Mouse (Mus musculus) embryonic fibroblast, embryonic 13.5 days (primary cell): ENCODE results near the gene Pla2g15. TPM values are rescaled to one million over a fixed set of nuclear protein-coding genes. Genes with fewer than 3 reads are reported as not detected.

ENCODE experiments used
- H3K27ac ChIP-seq: 2 replicates; pipeline ENCODE4 v1.5.1; 2012; ENCODE audit warnings: low read length, control low read depth, inconsistent platforms; ENCODE audit not compliant: insufficient read depth
- H3K4me1 ChIP-seq: 2 replicates; pipeline ENCODE4 v1.6.1; 2011; ENCODE audit warnings: low read length; ENCODE audit not compliant: control insufficient read depth, insufficient read depth
- H3K4me3 ChIP-seq: 2 replicates; pipeline ENCODE4 v1.5.1; 2011; ENCODE audit warnings: mild to moderate bottlenecking, control low read depth, low read length; ENCODE audit not compliant: insufficient read depth
- CTCF ChIP-seq: IDR thresholded peaks from 2 replicates; pipeline ENCODE4 v1.5.1; 2011; ENCODE audit warnings: mild to moderate bottlenecking, control low read depth, low read length, moderate library complexity, borderline replicate concordance; ENCODE audit not compliant: insufficient read depth
- POLR2A ChIP-seq: IDR thresholded peaks from 2 replicates; pipeline ENCODE4 v1.6.1; 2011; ENCODE audit warnings: low read depth, mild to moderate bottlenecking, control low read depth, low read length, moderate library complexity
- polyA plus RNA-seq: library from polyadenylated mRNA; stranded (reverse); fragments of >200 nt; gene quantifications from 2 replicates; pipeline ENCODE4 v1.2.4, GENCODE M21; 2011; ENCODE audit warnings: low read depth; ENCODE audit not compliant: missing spikeins, insufficient read length

The Pla2g15 gene
- polyA plus RNA-seq, 1 experiment = 30.0 TPM

DNA sequence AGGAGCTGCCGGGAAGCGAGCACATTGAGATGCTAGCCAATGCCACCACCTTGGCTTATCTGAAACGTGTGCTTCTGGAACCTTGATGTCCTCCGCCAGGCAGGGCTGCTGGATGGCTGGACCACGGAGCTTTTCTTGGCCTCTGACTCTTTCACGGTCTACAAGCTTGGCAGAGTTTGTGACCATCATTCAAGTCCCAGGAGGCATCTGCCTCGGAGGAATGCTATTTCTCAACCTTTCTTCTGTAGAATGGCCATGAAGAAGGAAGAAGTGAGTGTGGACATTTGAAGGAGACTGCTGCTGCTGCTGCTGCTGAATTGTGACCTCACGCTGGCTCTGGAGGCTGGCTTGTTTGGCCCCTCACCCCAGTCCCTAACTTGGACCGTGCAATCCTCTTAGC, 13.1 kb downstream of the Pla2g15 start:
- TF ChIP-seq POLR2A (no peak), CTCF (no peak)
- Histone ChIP-seq H3K4me1 (no peaks in the 10 kb centered on the region), H3K4me3 (no peak overlapping the region), H3K27ac (no peak overlapping the region)

DNA sequence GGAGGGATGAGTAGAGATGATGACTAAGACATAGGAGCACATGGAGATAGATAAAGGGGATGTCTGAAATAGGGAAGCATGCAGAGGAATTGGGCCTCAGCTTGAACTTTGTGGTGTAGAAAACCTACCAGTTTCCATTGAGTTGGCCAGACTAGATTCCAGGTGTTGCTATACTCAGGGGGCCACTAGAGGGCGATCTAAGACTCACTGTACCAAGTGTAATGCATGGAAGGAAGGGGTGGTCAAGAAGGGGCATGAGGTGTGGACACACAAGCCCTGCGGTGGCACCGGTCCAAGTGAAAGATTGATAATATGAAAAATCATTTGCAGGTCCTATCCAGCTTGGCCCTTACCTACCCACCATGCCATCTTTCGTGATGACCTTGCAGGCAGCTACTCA, 15.3 kb downstream of the Pla2g15 start:
- no peak overlapping the region for H3K27ac ChIP-seq
- H3K4me3 ChIP-seq = no peak overlapping the region
- H3K4me1 ChIP-seq = no peaks in the 10 kb centered on the region
- TF ChIP-seq CTCF = peak; percentile 48
- TF ChIP-seq POLR2A = no peak

DNA sequence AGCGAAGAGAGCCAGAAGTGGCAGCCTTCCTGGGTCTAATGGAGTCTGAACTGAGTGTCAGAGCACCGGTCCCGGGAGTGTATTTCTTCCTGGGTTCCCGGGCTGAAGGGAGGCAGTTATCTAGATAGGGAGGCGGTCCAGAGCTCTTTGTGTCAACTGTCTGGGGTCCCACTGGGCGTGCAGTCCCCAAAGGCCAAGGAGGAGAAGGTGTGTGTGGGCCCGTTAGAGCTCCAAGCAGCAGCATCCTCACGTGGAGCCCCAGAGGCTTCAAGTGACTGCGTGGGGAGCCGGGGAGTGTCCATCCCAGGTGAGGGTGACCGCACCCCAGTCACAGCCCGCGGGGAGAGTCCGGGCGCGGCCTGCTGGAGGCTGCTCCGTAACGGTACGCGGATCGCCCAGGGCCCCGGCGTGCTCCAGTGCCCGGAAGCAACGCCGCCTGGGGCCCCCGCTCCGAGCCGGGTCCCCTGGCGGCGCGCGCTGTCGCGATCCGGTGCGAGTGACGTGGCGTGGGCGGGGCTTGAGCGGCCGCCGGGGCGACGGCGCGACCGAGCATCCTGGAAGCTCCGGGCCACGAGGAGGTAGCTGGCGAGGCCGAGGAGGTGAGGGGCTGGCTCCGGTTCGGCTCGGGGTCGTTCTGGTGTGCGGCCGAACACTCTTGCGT, 18.3 kb downstream of the Pla2g15 start, which contains the start of gene Slc7a6:
TSS of gene Slc7a6 (plus strand) at position 502 of the 661 bp plus-strand sequence.
- TF ChIP-seq POLR2A (peak; percentile 90), CTCF (no peak)
- H3K4me1 ChIP-seq = no peaks in the 10 kb centered on the region
- peak within 1 kb of the TSS; percentile 74 for H3K4me3 ChIP-seq
- peak within 1 kb of the TSS; percentile 54 for H3K27ac ChIP-seq

DNA sequence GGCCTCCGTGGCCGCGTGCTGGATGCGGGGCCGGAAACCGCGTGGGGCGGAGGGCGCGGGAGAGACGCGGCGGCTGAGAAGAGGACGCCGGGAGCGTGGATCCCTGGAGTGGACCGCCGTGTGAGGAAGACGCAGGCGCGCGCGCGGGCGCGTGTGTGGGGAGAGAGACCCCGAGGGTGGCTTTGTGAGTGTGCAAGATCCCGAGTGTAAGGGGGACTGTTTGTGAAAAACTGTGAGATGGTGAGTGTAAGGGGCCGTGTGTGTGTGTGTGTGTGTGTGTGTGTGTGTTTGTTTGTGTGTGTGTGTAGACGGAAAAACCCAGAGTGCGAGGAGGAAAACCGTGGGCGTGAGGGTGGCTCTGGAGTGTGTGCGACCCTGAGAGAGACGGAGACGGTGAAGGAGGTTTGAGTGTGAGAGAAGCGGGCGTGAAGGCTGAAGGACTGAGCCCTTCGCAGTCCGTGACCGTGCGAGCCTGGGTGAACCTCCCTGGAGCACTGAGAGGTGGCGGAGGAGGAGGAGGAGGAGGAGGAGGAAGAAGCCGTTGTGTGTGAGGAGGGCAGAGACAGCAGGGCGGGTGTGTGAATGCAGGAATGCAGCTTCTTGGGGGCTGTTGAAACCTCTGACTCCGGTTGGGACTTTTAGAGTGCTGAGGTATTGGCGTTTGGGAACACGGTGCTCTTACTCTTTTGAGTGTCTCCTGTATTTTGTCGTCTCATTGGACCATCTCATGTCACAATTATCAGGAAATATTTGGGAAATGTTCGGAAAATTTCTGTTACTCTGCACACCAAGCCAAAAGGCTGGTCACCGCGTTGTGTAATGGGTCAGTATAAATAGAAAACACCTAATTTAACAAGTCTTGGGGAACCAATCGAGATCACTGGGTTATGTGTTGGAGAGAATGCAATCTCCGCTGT, 19.1 kb downstream of the Pla2g15 start:
- Histone ChIP-seq H3K4me3 (peak overlapping the region; percentile 74), H3K4me1 (no peaks in the 10 kb centered on the region), H3K27ac (peak overlapping the region; percentile 17)
- TF ChIP-seq CTCF (no peak), POLR2A (0 out of 2 replicates have a peak, but pooled peaks have one; percentile 49)

DNA sequence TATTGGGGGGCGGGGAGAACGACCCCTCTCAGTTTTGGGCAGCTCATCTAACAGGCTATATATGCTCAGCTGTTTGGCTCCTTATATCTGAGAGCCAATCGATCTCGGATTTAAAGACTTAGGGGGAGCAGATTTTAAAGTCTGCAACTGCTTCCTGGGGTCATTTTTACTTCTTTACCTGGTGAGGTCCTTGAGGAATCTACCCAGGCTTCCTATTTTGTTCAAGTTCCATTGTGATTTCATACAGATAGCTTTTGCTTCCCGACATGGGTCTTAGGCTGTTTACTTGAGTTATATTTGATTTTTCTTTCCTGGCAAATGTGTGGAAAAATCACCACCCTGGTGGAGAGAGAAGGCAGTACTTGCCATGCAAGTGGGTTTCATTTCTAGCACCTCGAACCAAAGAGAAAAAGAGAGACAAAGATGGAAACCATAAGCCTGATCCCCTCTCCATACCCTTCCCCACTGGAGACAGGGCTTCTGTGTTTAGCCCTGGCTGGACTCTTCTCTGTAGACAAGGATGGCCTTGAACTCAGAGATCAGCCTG, 19.8 kb downstream of the Pla2g15 start:
- peak overlapping the region; percentile 74 for H3K4me3 ChIP-seq
- H3K4me1 ChIP-seq = no peaks in the 10 kb centered on the region
- peak overlapping the region; percentile 17; the same call in 1 of the 2 replicates for H3K27ac ChIP-seq
- TF ChIP-seq CTCF (no peak), POLR2A (no peak)

DNA sequence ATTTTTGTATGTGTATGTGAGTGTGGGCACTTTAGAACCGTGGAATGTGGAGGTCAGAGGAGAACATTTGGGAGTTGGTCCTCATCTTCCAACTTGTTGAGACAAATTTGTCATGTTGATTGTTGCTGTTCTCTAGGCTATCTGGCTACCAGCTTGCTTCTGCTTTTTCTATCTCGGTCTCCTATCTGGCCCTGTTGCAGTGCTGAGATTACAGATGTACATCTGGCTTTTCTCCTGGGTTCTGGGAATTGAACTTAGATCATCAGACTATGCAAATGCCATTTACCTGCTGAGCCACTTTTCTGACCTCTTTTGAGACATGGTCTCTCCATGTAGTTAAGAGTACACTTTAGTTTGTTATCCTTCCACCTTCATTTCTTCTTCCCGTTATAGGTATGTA, 23.4 kb downstream of the Pla2g15 start:
- TF ChIP-seq CTCF (no peak), POLR2A (no peak)
- no peak overlapping the region for H3K27ac ChIP-seq
- no peak overlapping the region for H3K4me3 ChIP-seq
- H3K4me1 ChIP-seq = peaks cover 4% of the 10 kb centered on the region; the same call in 1 of the 2 replicates

DNA sequence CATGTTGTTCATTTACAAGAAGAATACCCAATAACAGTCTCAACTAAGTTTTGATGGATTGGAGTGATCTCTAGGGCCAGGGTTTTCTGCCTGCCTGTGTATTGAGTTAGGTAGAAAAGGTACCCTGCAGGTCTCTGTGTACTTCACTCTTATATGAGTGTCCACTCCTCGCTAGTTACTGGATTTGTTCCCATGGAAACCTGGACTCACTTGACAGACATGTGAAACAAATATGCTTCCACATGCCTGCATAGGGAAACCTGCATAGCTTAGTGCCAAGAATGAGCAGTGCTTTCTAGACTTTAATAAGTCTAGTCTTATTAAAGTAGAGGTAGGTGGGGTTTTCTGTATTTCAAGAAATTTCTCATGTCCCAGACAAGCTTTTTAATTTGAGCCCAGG, 26.7 kb downstream of the Pla2g15 start:
- H3K4me1 ChIP-seq = peaks cover 4% of the 10 kb centered on the region; the same call in 1 of the 2 replicates
- no peak overlapping the region for H3K4me3 ChIP-seq
- TF ChIP-seq POLR2A (no peak), CTCF (no peak)
- H3K27ac ChIP-seq = no peak overlapping the region

DNA sequence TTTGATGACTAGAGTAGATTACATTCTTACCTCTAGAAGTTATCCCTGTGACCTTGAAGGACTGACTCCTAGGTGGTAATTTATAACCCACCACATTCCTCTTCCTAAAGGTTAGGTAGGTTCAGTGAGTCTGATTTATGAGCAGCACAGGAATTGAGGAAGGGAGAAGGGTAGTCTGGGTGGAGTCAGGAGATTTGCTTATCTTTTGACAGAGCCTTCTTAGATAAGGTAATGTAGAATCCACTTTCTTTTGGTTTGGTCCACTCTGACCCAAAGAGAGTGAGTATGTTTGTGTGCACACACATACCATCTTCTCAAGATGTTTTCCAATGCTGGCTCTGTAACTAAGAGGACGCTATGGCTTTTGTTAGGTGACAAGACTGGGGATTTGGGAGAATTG, 27.4 kb downstream of the Pla2g15 start:
- TF ChIP-seq POLR2A = no peak
- TF ChIP-seq CTCF = no peak
- Histone ChIP-seq H3K4me3 (no peak overlapping the region), H3K27ac (no peak overlapping the region), H3K4me1 (peaks cover 4% of the 10 kb centered on the region; the same call in 1 of the 2 replicates)

DNA sequence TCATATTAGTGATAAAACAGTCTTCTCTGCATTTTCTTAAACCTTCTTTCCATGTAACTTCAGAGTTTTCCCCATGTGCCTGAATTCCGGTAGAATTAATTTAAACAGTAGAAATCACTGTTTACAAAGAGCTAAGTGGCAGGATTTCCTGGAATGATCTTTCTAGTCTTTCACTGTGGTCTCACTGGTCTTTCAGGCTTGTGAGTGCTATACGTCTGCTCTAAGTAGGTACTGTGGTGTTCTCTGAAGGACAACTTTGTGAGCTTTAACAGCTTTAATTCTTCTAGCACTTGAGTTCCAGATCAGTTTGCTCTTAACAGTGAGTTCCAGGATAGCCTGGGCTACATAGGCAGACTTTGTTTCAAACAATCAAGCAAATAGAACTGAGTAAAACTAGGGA, 28.2 kb downstream of the Pla2g15 start:
- H3K27ac ChIP-seq = no peak overlapping the region
- H3K4me1 ChIP-seq = peaks cover 4% of the 10 kb centered on the region; the same call in 1 of the 2 replicates
- TF ChIP-seq CTCF (no peak), POLR2A (no peak)
- no peak overlapping the region for H3K4me3 ChIP-seq

DNA sequence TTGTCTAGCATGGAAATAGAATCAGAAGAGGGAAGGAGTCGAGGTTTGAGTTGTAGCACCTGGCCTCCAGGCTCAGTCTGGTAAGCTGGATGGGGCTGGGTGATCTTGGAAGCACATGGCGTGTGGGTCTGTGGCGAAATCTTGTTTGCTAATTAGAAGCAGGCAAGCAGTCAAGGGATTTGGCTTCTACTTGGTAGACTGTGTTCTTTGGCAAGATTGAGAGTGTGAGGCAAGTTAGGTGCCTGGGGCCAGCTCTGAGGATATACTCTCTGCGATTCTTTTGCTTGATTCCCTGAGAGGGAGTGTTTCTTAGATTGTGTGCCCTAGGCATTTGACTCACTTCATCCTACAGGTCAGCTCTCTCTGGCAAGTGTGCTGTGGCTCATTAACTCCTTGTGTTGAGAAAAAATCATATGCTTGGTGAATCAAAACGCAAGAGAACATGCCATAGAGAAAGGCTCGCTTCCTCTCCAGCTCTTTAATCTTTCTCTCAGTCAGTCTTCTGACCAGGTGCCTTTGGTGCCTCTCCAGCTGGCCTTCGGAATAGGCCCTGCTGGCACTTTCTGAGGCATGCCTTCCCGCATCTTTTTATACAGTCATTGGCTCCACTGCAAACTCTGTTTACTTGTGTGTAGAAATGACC, 35.5 kb downstream of the Pla2g15 start:
- Histone ChIP-seq H3K4me3 (no peak overlapping the region), H3K27ac (peak overlapping the region; percentile 66), H3K4me1 (no peaks in the 10 kb centered on the region; the same call in 1 of the 2 replicates)
- no peak for TF ChIP-seq CTCF
- no peak for TF ChIP-seq POLR2A
